Mouse (Mus musculus): ENCODE data around the gene Bank1. TPM values are rescaled to one million over a fixed set of nuclear protein-coding genes. Genes with fewer than 3 reads are reported as not detected.

Bank1 gene
- polyA plus RNA-seq, 1 experiment from 2014 or later = 0.31 TPM

GRCm38 (mm10) chr3:136158059-136158458, 167.8 kb downstream of the Bank1 start:
- Histone ChIP-seq H3K9ac (replicated peaks) (no peak overlapping the region), H3K27me3 (no peaks in the 10 kb centered on the region), H3K36me3 (no peaks in the 10 kb centered on the region), H3K4me2 (replicated peaks) (no peak overlapping the region), H3K27ac (replicated peaks) (no peak overlapping the region), H3K9me3 (no peaks in the 10 kb centered on the region), H3K4me3 (no peak overlapping the region), H3K4me1 (no peaks in the 10 kb centered on the region)
- no peak for ATAC-seq (replicated peaks)
- 57% methylated on average over 2 of the region's 2 CpGs for WGBS

- no peak overlapping the region for H3K27ac ChIP-seq (replicated peaks)
- no peaks in the 10 kb centered on the region for H3K4me1 ChIP-seq
- H3K9ac ChIP-seq (replicated peaks) = no peak overlapping the region
- H3K9me3 ChIP-seq = no peaks in the 10 kb centered on the region
- H3K4me2 ChIP-seq (replicated peaks) = no peak overlapping the region
- no peaks in the 10 kb centered on the region for H3K27me3 ChIP-seq
- no peaks in the 10 kb centered on the region for H3K36me3 ChIP-seq
- ATAC-seq (replicated peaks) = no peak
- no peak overlapping the region for H3K4me3 ChIP-seq
- 67% methylated on average over 1 of the region's 1 CpGs for WGBS
Measured at GRCm38 (mm10) chr3:136155555-136155954, 170.3 kb downstream of the Bank1 start.

- WGBS = 82% methylated on average over 3 of the region's 3 CpGs
Measured at GRCm38 (mm10) chr3:136150886-136151285, 175.0 kb downstream of the Bank1 start.

GRCm38 (mm10) chr3:136147166-136147565, 178.7 kb downstream of the Bank1 start:
- Histone ChIP-seq H3K9me3 (no peaks in the 10 kb centered on the region), H3K4me3 (no peak overlapping the region), H3K36me3 (no peaks in the 10 kb centered on the region), H3K27me3 (no peaks in the 10 kb centered on the region), H3K4me1 (no peaks in the 10 kb centered on the region), H3K4me2 (replicated peaks) (no peak overlapping the region), H3K9ac (replicated peaks) (no peak overlapping the region), H3K27ac (replicated peaks) (no peak overlapping the region)
- 80% methylated on average over 2 of the region's 2 CpGs for WGBS
- no peak for ATAC-seq (replicated peaks)

More at GRCm38 (mm10) chr3:136150886-136151285, 175.0 kb downstream of the Bank1 start:
- ATAC-seq (replicated peaks) = no peak
- no peaks in the 10 kb centered on the region for H3K4me1 ChIP-seq
- no peak overlapping the region for H3K9ac ChIP-seq (replicated peaks)
- H3K4me3 ChIP-seq = no peak overlapping the region
- H3K4me2 ChIP-seq (replicated peaks) = no peak overlapping the region
- no peak overlapping the region for H3K27ac ChIP-seq (replicated peaks)
- H3K27me3 ChIP-seq = no peaks in the 10 kb centered on the region
- H3K36me3 ChIP-seq = no peaks in the 10 kb centered on the region
- no peaks in the 10 kb centered on the region for H3K9me3 ChIP-seq

GRCm38 (mm10) chr3:136132013-136132412, 193.9 kb downstream of the Bank1 start:
- 24% methylated on average over 3 of the region's 3 CpGs for WGBS
- H3K4me1 ChIP-seq = no peaks in the 10 kb centered on the region
- no peak for ATAC-seq (replicated peaks)

GRCm38 (mm10) chr3:136115478-136116215, 210.2 kb downstream of the Bank1 start:
- no peaks in the 10 kb centered on the region for H3K9me3 ChIP-seq
- no peak for ATAC-seq (replicated peaks)
- WGBS = 58% methylated on average over 5 of the region's 5 CpGs

More at GRCm38 (mm10) chr3:136132013-136132412, 193.9 kb downstream of the Bank1 start:
- no peaks in the 10 kb centered on the region for H3K36me3 ChIP-seq
- H3K9ac ChIP-seq (replicated peaks) = no peak overlapping the region
- no peaks in the 10 kb centered on the region for H3K27me3 ChIP-seq
- no peak overlapping the region for H3K4me3 ChIP-seq
- no peak overlapping the region for H3K27ac ChIP-seq (replicated peaks)
- no peaks in the 10 kb centered on the region for H3K9me3 ChIP-seq
- no peak overlapping the region for H3K4me2 ChIP-seq (replicated peaks)

GRCm38 (mm10) chr3:136109411-136110139, 216.3 kb downstream of the Bank1 start:
- no peak overlapping the region for H3K27ac ChIP-seq (replicated peaks)
- no peak overlapping the region for H3K4me3 ChIP-seq
- no peak overlapping the region for H3K4me2 ChIP-seq (replicated peaks)
- no peaks in the 10 kb centered on the region for H3K4me1 ChIP-seq
- H3K9ac ChIP-seq (replicated peaks) = no peak overlapping the region
- ATAC-seq (replicated peaks) = peak; percentile 63; the same call in 1 of the 2 replicates
- WGBS = 64% methylated on average over 6 of the region's 6 CpGs
- no peaks in the 10 kb centered on the region for H3K27me3 ChIP-seq
- H3K9me3 ChIP-seq = no peaks in the 10 kb centered on the region
- H3K36me3 ChIP-seq = no peaks in the 10 kb centered on the region

More at GRCm38 (mm10) chr3:136115478-136116215, 210.2 kb downstream of the Bank1 start:
- no peaks in the 10 kb centered on the region for H3K36me3 ChIP-seq
- no peak overlapping the region for H3K4me3 ChIP-seq
- H3K4me1 ChIP-seq = no peaks in the 10 kb centered on the region
- H3K27me3 ChIP-seq = no peaks in the 10 kb centered on the region
- no peak overlapping the region for H3K4me2 ChIP-seq (replicated peaks)
- no peak overlapping the region for H3K9ac ChIP-seq (replicated peaks)
- H3K27ac ChIP-seq (replicated peaks) = no peak overlapping the region

- H3K27ac ChIP-seq (replicated peaks) = no peak overlapping the region
- no peaks in the 10 kb centered on the region for H3K27me3 ChIP-seq
- H3K9ac ChIP-seq (replicated peaks) = no peak overlapping the region
- no peaks in the 10 kb centered on the region for H3K36me3 ChIP-seq
- no peak for ATAC-seq (replicated peaks)
- H3K9me3 ChIP-seq = no peaks in the 10 kb centered on the region
- H3K4me2 ChIP-seq (replicated peaks) = no peak overlapping the region
- 64% methylated on average over 1 of the region's 1 CpGs for WGBS
- H3K4me3 ChIP-seq = no peak overlapping the region
- no peaks in the 10 kb centered on the region for H3K4me1 ChIP-seq
Measured at GRCm38 (mm10) chr3:136106452-136106851, 219.4 kb downstream of the Bank1 start.

GRCm38 (mm10) chr3:136103339-136103738, 222.5 kb downstream of the Bank1 start:
- H3K4me2 ChIP-seq (replicated peaks) = no peak overlapping the region
- 86% methylated on average over 2 of the region's 2 CpGs for WGBS
- no peaks in the 10 kb centered on the region for H3K4me1 ChIP-seq
- no peak for ATAC-seq (replicated peaks)
- no peaks in the 10 kb centered on the region for H3K9me3 ChIP-seq
- no peak overlapping the region for H3K9ac ChIP-seq (replicated peaks)
- no peak overlapping the region for H3K27ac ChIP-seq (replicated peaks)
- no peaks in the 10 kb centered on the region for H3K27me3 ChIP-seq
- no peaks in the 10 kb centered on the region for H3K36me3 ChIP-seq
- no peak overlapping the region for H3K4me3 ChIP-seq

GRCm38 (mm10) chr3:136100973-136101500, 224.8 kb downstream of the Bank1 start:
- H3K4me3 ChIP-seq = no peak overlapping the region
- no peaks in the 10 kb centered on the region for H3K27me3 ChIP-seq
- H3K27ac ChIP-seq (replicated peaks) = no peak overlapping the region
- no peaks in the 10 kb centered on the region for H3K9me3 ChIP-seq
- no peak overlapping the region for H3K4me2 ChIP-seq (replicated peaks)
- H3K9ac ChIP-seq (replicated peaks) = no peak overlapping the region
- no peaks in the 10 kb centered on the region for H3K4me1 ChIP-seq
- no peak for ATAC-seq (replicated peaks)
- H3K36me3 ChIP-seq = no peaks in the 10 kb centered on the region
- WGBS = 87% methylated on average over 5 of the region's 5 CpGs

- Histone ChIP-seq H3K9ac (replicated peaks) (no peak overlapping the region), H3K27ac (replicated peaks) (no peak overlapping the region), H3K4me1 (no peaks in the 10 kb centered on the region), H3K4me3 (no peak overlapping the region), H3K36me3 (no peaks in the 10 kb centered on the region), H3K27me3 (no peaks in the 10 kb centered on the region), H3K9me3 (no peaks in the 10 kb centered on the region), H3K4me2 (replicated peaks) (no peak overlapping the region)
- no peak for ATAC-seq (replicated peaks)
- 83% methylated on average over 8 of the region's 8 CpGs for WGBS
Measured at GRCm38 (mm10) chr3:136100292-136100691, 225.6 kb downstream of the Bank1 start.

- Histone ChIP-seq H3K27ac (replicated peaks) (no peak overlapping the region), H3K9me3 (no peaks in the 10 kb centered on the region), H3K4me3 (no peak overlapping the region), H3K4me1 (no peaks in the 10 kb centered on the region), H3K36me3 (no peaks in the 10 kb centered on the region), H3K9ac (replicated peaks) (no peak overlapping the region), H3K27me3 (no peaks in the 10 kb centered on the region), H3K4me2 (replicated peaks) (no peak overlapping the region)
- ATAC-seq (replicated peaks) = no peak
- WGBS = 83% methylated on average over 7 of the region's 7 CpGs
Measured at GRCm38 (mm10) chr3:136086948-136087660, 238.8 kb downstream of the Bank1 start.
